Mouse (Mus musculus): ENCODE measurements at regions not wholly inside any gene's neighbourhood (a gene's known extent, or its start where the extent isn't known, plus 50 kb on each side); places are given as distances from the start of the nearest gene placed in this dataset.
"Not testable (repeated sequence)": the region's sequence is repeated elsewhere in the genome, so short reads cannot be mapped to it uniquely, and the experiment has no call there.

DNA sequence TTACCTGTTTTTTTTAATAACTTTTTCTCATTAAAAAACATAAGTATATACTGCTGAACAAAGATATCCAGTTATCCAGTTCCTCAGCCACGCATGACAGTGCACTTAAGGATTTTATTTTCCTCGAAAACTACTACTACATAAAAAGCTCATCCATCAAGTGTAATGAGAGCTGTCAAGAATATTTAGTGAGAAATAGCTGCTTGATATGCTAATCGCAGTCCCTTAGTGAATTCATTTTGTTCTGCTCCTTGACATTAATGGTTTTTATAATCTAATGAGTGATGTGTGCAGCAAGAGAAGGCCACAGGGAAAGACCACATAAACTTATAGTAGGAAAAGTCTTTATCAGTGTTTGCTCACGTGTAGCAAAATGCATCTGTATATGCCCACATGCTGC is 754.0 kb upstream of the Slc39a10 start:
- no peak for DNase-seq

DNA sequence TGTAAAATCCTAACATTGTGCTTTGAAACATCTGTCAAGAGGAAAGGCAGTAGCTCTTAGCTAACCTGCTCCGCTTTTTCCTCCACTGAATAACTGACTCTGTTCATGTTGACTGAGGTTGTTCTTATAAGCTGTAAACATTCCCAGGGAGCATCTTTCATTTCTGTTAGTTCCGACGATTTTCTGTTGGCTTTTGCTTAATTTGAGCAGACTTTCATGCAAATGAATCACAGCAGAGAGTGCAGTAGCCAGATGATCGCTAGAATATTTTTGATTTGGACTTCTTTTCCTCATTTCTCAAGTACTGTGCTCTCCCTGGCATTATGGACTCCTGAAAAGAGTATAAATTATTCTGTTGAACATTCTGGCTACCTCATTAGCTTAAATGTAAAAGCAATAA is 713.9 kb upstream of the Slc39a10 start:
- no peak for DNase-seq

DNA sequence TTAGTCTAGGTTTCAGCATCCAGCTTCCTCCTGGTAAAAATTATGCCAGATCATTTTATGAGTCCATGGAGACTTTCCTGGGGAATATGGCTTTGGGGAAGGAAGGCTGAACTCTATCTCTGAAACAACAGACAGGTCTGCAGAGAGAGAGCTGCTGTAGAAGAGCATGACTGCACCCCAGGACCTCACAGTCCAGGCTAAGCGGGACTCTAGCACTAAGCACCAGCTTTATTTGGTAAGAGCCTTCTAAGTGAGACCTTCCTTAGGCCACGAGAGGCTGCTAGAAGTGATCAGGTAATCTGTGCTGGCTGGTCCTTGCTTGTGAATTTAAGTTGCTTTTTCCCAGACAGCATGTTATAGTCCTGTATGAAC is 711.3 kb upstream of the Slc39a10 start:
- DNase-seq = no peak

DNA sequence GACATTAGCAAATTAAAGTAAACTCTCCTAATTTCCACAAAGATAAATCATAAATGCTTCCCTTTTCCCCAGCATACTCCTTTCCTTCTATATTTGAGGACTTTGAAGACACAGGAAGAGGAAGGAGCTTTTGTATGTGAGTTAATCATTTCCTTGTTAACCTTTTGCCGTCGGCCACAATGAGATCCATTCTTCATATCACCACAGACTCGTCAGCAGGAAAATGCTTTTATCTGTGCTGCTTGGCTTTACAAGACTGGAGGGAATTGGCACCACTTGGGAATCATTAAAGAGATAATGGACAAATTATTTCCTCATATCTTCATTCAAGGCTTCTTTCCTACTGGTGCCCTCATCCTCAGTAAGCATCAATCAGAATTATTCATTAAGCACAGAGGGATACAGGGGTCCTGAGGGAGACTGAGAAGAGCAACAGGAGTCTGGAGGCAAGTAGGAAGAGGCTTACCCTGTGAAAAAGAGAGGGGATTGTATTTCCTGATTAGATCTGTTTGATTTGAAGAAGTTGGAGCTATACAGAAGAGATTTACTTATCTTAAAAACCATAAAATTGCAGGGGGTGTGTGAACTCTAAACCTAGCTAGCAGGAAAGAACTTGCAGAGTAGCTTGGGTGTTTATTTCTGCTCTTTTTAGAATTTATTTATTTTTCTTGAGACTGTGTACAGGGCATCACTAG is 710.8 kb upstream of the Slc39a10 start:
- DNase-seq = no peak

DNA sequence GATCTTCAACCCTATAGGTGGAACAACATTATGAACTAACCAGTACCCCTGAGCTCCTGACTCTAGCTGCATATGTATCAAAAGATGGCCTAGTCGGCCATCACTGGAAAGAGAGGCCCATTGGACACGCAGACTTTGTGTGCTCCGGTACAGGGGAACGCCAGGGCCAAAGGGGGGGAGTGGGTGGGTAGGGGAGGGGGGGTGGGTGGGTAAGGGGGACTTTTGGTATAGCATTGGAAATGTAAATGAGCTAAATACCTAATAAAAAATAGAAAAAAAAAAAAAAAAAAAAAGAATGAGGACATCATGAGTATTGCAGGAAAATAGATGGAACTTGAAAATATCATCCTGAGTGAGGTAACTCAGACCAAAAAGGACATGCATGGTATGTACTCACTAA is 701.0 kb upstream of the Slc39a10 start:
- not testable (repeated sequence) for DNase-seq

GRCm38 (mm10) chr1:47545606-47546005 is 653.0 kb upstream of the Slc39a10 start:
- DNase-seq = no peak

DNA sequence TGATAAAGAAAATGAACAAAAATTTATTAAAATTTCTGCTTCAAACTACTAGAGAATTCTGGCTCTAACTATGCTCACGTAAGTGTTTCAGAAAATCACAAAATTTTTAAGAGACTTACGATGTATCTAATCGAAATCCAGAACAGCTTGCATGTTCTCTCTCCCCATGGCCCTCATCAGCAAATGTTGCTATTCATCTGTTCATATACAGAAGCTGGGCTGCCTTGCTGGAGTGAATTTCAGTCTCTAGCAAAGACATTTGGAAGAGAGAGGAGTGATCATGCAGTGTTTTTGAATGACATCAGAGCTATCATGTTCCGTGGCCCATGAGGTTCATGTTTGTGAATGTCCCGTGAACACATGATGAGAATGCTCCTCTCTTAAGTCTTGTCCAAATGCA is 618.8 kb upstream of the Slc39a10 start:
- no peak for DNase-seq

- DNase-seq = no peak
Measured at GRCm38 (mm10) chr1:47507801-47508200, 615.1 kb upstream of the Slc39a10 start.

- no peak for DNase-seq
Measured at GRCm38 (mm10) chr1:47488581-47489204, 596.0 kb upstream of the Slc39a10 start.

GRCm38 (mm10) chr1:47486087-47486486 is 593.4 kb upstream of the Slc39a10 start:
- no peak for DNase-seq

GRCm38 (mm10) chr1:47479059-47479458 is 586.4 kb upstream of the Slc39a10 start:
- no peak for DNase-seq

- no peak for DNase-seq
Measured at GRCm38 (mm10) chr1:47466573-47467253, 574.1 kb upstream of the Slc39a10 start.

DNA sequence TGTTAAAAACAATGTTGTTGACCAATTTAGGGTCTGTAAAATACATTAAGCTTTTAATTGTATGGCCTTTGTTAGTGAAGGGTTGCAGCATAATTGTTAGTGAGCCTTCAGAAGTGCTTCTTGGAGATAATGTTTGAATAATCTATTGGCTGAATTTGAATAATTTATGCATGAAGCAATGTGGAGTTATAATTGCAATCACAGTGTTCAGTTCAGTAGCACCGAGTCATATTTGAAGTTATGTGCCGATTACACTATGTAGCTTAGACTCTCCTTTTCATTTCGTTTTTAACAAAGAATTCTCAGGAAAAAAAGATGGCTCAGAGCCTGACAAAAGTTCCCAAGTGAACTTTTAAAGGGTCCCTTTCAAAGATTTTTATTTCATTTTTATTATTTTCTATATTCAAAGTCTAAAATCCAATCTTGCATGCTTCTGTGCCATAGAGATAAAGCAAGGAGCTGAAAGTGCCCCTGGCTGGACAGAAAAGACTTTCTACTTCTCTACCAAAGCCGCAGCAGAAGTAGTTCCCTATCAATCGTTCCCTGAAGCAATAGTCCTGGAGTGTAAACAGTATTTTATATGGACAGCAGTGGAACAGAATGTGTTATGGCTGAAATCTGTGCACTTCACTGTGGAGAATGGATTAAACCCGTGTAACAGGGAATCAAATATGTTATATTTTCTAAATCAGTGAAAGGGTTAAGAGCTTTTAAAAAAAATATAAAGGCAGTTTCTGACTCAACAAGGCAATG is 556.3 kb upstream of the Slc39a10 start:
- DNase-seq = no peak

GRCm38 (mm10) chr1:47448070-47448469 is 555.4 kb upstream of the Slc39a10 start:
- no peak for DNase-seq

GRCm38 (mm10) chr1:47446021-47446420 is 553.4 kb upstream of the Slc39a10 start:
- no peak for DNase-seq

DNA sequence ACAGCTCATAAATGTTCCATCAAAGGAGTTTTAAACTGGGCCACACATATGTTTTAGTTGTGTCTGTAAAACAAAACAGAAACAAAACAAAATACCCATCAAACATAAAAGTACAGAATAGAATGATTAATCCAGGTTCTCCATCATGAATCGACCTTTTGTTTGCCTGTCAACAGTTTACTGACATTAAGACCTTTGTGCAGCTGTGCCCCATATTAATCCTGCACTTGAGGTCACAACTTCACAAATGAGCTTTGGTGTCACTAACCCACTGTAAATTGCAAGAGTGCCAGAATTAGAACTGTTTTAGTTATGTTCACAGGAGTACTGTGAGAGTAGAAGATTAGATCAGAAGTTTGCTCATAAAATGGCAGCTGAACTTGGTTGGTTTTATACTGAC is 540.2 kb upstream of the Slc39a10 start:
- DNase-seq = no peak

DNA sequence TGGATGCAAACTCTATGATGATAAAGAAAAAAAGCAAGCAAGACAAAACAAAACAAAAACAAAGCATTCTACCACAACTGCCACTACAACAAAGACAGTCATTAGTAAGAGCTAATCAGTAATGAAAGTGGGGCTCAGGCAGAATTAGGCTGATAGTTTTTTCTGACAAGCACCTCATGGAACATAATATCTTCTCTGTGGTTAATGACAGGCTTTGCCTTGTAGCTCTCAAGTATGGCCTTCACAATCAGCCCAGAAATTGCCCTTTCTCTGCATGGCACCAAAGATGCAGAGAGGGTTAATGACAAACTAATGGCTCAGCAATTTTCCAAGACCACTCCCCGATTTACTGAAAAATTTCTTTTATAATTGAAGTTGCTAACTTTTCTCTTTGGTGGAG is 512.5 kb upstream of the Slc39a10 start:
- DNase-seq = no peak

- no peak for DNase-seq
Measured at GRCm38 (mm10) chr1:47386579-47386978, 493.9 kb upstream of the Slc39a10 start.

GRCm38 (mm10) chr1:47378795-47379194 is 486.1 kb upstream of the Slc39a10 start:
- no peak for DNase-seq

DNA sequence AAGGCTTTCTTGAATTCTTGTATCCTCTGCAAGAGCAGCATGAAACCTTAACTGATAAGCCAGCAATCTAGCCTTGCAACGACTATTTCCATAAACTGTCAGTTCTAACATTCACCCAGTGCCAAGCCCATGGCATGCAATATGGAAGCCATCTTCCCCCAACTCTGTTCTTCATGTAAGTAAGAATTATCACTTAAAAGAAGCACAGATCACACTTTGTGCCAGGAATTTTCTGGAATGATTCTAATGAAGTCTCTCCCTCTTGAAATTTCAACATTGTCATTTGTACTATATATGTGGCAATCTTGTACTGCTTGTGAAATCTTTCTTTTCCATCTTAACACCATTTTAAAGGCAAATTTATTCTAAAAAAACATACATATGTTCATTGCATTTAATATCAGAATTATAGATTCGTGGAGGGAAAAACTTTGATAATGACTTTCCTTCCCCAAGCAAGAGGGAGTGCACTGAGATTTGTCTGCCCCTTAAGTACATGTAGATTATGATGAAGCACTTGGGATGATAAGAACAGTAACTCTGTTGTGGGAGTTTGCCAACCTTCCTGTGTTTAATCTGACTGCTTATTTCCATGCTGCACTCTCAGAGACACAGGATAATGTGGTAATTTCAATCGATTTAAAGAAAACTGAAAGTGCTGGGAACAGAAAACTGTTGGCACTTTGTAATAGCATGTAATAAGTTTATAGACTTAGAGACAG is 447.2 kb upstream of the Slc39a10 start:
- DNase-seq = no peak

DNA sequence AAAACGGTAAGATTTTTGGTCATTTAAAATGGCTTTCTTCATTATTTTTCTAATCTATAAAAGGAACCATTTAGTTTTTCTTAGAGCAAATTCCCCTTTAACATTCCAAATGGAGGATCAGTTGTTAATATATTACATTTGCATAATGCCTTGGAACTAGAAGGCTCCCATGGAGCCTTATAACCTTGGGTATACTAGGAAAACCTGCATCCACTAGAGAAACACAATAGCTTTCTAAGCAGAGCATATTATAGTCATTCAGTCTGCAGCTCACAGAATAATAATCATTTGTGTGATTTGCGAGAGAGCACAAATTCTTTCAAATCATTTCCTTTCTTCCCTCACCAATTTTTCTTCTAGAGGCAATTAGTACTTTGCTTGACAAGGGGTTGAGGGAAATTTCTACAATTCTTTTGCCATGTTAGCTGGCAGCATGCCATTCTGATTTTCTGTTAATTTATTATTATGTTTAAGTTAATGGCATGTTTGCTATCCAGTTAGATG is 418.0 kb upstream of the Slc39a10 start:
- DNase-seq = no peak

DNA sequence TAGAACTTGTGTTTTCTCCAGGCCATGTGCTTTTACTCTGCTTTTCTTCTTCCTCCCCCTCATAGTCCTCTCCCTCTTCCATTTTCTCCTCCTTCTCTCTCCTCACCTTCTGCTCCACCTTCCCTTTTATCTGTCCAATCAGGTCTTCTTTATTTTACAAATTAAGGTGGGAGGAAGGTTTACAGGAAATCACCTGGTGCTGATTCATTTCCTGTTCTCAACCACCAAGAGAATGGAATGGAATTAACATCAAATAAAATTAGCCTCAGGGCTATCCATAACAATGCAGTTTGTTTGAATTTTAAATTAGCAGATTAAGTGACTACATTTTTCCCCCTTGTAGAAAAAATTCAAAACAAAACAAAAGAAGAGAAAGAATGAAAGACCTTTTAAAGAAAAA is 414.3 kb upstream of the Slc39a10 start:
- no peak for DNase-seq
